Mouse (Mus musculus): ENCODE measurements around the gene Cpeb3. TPM values are rescaled to one million over a fixed set of nuclear protein-coding genes. Genes with fewer than 3 reads are reported as not detected.
A peak's percentile ranks its signal among the peaks of the same experiment; 100 is the strongest.

The Cpeb3 gene
- total and polyA plus RNA-seq, 3 experiments = 2.0 to 5.2 (median 2.0) TPM

DNA sequence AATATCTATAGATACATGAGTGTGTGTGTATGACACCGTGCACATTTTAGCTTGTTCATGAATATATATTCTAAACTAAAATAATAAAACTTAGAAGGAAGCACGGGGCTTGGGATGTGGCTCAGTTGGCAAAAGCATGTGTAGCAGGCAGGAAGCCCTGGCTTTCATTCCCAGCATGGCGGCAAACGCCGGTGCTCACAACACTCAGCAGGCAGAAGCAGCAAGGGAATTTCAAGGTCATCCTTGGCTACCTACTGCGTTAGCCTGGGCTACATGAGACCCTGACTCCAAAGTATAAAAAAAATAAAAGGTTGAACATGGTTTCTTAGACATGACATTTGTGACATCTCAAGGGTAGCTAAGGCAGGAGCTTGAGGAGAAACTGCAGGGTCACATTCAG is 191.5 kb downstream of the Cpeb3 start:
- Histone ChIP-seq H3K4me3 (ENCODE audit: low read depth, low read length) (no peak overlapping the region), H3K27me3 (ENCODE audit: insufficient read depth, low read length) (no peaks in the 10 kb centered on the region), H3K36me3 (replicated peaks) (peaks cover 31% of the 10 kb centered on the region), H3K4me1 (ENCODE audit: insufficient read depth, low read depth, low read length) (peaks cover 20% of the 10 kb centered on the region), H3K9me3 (replicated peaks) (no peaks in the 10 kb centered on the region)
- TF ChIP-seq TAL1 (conservative IDR thresholded peaks at IDR 0.05; ENCODE audit: low read depth, low read length) (no peak), POLR2AphosphoS5 (IDR thresholded peaks at IDR 0.05; ENCODE audit: insufficient replicate concordance, low read depth, low read length) (no peak), GATA2 (IDR thresholded peaks at IDR 0.05; ENCODE audit: borderline replicate concordance, low read depth, low read length) (no peak), GATA1 (IDR thresholded peaks at IDR 0.05; ENCODE audit: borderline replicate concordance, low read length) (no peak), CTCF (IDR thresholded peaks at IDR 0.05; ENCODE audit: low read depth, low read length) (no peak)
- DNase-seq (ENCODE audit: low spot score) = no peak
- no peak for ATAC-seq (ENCODE audit: extremely low read depth, insufficient number of reproducible peaks, low FRiP score, poor library complexity, severe bottlenecking)

DNA sequence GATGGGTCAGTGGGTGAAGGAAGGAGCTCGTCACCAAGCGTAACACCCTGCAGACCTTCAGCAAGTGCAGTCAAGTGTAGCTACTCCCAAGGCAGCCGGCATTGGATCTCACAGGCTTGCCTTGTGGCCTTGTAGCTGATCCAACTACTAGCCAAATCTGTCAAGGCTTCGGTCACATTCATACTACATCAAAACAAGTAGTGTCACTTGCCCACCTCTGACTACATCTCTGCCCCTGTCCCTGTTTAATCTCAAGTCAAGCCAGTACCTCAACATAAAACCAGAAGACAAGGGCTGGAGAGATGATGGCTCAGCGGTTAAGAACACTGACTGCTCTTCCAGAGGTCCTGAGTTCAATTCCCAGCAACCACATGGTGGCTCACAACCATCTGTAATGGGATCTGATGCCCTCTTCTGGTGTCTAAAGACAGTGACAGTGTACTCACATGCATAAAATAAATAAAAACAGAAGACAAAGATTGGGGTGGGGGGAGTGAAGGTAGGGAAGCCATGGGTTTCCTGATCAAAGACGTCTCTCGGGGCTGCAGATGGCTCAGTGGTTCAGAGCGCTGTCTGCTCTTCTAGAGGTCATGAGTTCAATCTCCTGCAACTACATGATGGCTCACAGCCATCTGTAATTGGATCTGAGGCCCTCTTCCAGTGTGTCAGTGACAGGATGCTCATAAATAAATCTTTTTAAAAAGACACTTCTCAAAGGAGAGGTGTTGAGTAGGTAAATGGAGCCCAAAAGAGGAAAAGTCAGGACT is 194.0 kb downstream of the Cpeb3 start:
- Histone ChIP-seq H3K27me3 (ENCODE audit: insufficient read depth, low read length) (no peaks in the 10 kb centered on the region), H3K4me1 (ENCODE audit: insufficient read depth, low read depth, low read length) (peaks cover 32% of the 10 kb centered on the region), H3K36me3 (replicated peaks) (peaks cover 53% of the 10 kb centered on the region), H3K4me3 (ENCODE audit: low read depth, low read length) (no peak overlapping the region), H3K9me3 (replicated peaks) (no peaks in the 10 kb centered on the region)
- DNase-seq (ENCODE audit: low spot score) (no peak), ATAC-seq (ENCODE audit: extremely low read depth, insufficient number of reproducible peaks, low FRiP score, poor library complexity, severe bottlenecking) (no peak)
- no peak for TF ChIP-seq CTCF (IDR thresholded peaks at IDR 0.05; ENCODE audit: low read depth, low read length)
- no peak for TF ChIP-seq GATA1 (IDR thresholded peaks at IDR 0.05; ENCODE audit: borderline replicate concordance, low read length)
- TF ChIP-seq GATA2 (IDR thresholded peaks at IDR 0.05; ENCODE audit: borderline replicate concordance, low read depth, low read length) = no peak
- no peak for TF ChIP-seq TAL1 (conservative IDR thresholded peaks at IDR 0.05; ENCODE audit: low read depth, low read length)
- TF ChIP-seq POLR2AphosphoS5 (IDR thresholded peaks at IDR 0.05; ENCODE audit: insufficient replicate concordance, low read depth, low read length) = no peak; the same call in 1 of the 2 replicates

DNA sequence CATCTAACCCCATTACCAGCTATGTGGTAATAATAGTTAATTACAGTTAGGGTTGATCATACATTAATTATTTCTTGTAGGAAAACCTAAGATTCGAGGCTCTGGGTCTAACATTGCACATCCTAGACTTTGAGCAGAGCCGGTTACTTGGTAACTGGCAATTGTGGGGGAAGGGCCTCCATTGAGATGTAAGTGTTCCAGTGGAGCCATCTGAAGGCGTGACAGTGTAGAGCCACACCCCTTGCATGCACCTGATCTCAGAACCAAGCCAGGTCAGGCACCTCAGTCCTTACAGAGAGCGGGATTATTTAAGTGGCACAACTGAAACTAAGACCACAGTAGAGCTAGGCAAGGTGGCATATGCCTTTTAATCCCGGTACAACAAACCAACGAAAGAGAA is 194.9 kb downstream of the Cpeb3 start:
- DNase-seq (ENCODE audit: low spot score) = no peak
- H3K9me3 ChIP-seq (replicated peaks) = no peaks in the 10 kb centered on the region
- no peak for TF ChIP-seq TAL1 (conservative IDR thresholded peaks at IDR 0.05; ENCODE audit: low read depth, low read length)
- no peak overlapping the region for H3K4me3 ChIP-seq (ENCODE audit: low read depth, low read length)
- peaks cover 62% of the 10 kb centered on the region for H3K36me3 ChIP-seq (replicated peaks)
- no peak for ATAC-seq (ENCODE audit: extremely low read depth, insufficient number of reproducible peaks, low FRiP score, poor library complexity, severe bottlenecking)
- H3K27me3 ChIP-seq (ENCODE audit: insufficient read depth, low read length) = no peaks in the 10 kb centered on the region
- H3K4me1 ChIP-seq (ENCODE audit: insufficient read depth, low read depth, low read length) = peaks cover 39% of the 10 kb centered on the region

DNA sequence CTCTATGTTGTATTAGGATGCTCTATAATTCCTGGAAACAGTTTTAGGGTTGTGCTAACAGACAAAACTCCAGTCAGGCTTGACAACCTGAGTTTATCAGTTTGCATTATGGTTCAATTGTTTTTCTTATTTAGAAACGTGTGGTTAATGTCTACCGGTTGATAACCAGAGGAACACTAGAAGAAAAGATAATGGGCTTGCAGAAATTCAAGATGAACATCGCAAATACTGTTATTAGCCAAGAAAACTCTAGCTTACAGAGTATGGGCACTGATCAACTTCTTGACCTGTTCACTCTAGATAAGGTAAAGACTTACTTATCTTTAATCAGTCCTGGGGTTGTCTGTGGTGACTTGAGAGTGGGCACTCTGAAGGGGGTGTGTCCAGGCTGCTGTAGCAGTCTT is 198.5 kb downstream of the Cpeb3 start:
- peak; percentile 75 for DNase-seq (ENCODE audit: low spot score)

DNA sequence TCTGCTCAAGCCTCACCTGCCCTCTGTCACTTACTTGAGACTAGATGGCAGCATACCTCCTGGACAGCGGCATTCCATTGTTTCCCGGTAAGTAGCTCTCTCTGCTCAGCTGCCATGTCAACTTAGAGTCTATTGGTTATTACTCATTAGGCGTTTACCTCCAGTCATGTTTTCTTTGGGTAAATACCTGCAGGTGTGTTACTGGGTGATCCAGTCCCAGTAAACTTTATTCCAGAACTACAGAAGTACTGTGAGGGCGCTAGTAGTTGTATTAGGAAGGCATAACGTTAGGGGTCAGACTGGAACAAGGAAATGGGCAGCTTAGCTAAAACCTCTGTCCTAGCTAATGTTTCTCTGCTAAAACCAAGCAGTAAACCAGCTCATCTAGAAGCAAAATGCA is 203.8 kb downstream of the Cpeb3 start:
- no peak for DNase-seq (ENCODE audit: low spot score)
- Histone ChIP-seq H3K36me3 (replicated peaks) (peaks cover 92% of the 10 kb centered on the region), H3K9me3 (replicated peaks) (no peaks in the 10 kb centered on the region), H3K4me3 (ENCODE audit: low read depth, low read length) (no peak overlapping the region), H3K4me1 (ENCODE audit: insufficient read depth, low read depth, low read length) (peaks cover 45% of the 10 kb centered on the region), H3K27me3 (ENCODE audit: insufficient read depth, low read length) (no peaks in the 10 kb centered on the region)
- TF ChIP-seq CTCF (IDR thresholded peaks at IDR 0.05; ENCODE audit: low read depth, low read length) (no peak), GATA2 (IDR thresholded peaks at IDR 0.05; ENCODE audit: borderline replicate concordance, low read depth, low read length) (no peak), GATA1 (IDR thresholded peaks at IDR 0.05; ENCODE audit: borderline replicate concordance, low read length) (no peak), POLR2AphosphoS5 (IDR thresholded peaks at IDR 0.05; ENCODE audit: insufficient replicate concordance, low read depth, low read length) (no peak), TAL1 (conservative IDR thresholded peaks at IDR 0.05; ENCODE audit: low read depth, low read length) (no peak)
- no peak for ATAC-seq (ENCODE audit: extremely low read depth, insufficient number of reproducible peaks, low FRiP score, poor library complexity, severe bottlenecking)

More for the DNA sequence above, 198.5 kb downstream of the Cpeb3 start:
- no peak for TF ChIP-seq POLR2AphosphoS5 (IDR thresholded peaks at IDR 0.05; ENCODE audit: insufficient replicate concordance, low read depth, low read length)
- TF ChIP-seq GATA2 (IDR thresholded peaks at IDR 0.05; ENCODE audit: borderline replicate concordance, low read depth, low read length) = no peak
- no peak for TF ChIP-seq GATA1 (IDR thresholded peaks at IDR 0.05; ENCODE audit: borderline replicate concordance, low read length)
- TF ChIP-seq CTCF (IDR thresholded peaks at IDR 0.05; ENCODE audit: low read depth, low read length) = no peak
- TF ChIP-seq TAL1 (conservative IDR thresholded peaks at IDR 0.05; ENCODE audit: low read depth, low read length) = peak; percentile 90
- peak overlapping the region; percentile 46; the same call in 1 of the 2 replicates for H3K4me3 ChIP-seq (ENCODE audit: low read depth, low read length)
- no peaks in the 10 kb centered on the region for H3K9me3 ChIP-seq (replicated peaks)
- peaks cover 57% of the 10 kb centered on the region for H3K4me1 ChIP-seq (ENCODE audit: insufficient read depth, low read depth, low read length)
- H3K36me3 ChIP-seq (replicated peaks) = peaks cover 94% of the 10 kb centered on the region
- H3K27me3 ChIP-seq (ENCODE audit: insufficient read depth, low read length) = no peaks in the 10 kb centered on the region
- ATAC-seq (ENCODE audit: extremely low read depth, insufficient number of reproducible peaks, low FRiP score, poor library complexity, severe bottlenecking) = peak; percentile 86

Other genes starting within 250 kb of the Cpeb3 start
- gene March5, start 1.1 kb downstream of the Cpeb3 start, total RNA-seq (2014; fragmentation: Nextera tagmentation) = 131 and 133 TPM in 2 replicates
- gene March5, start 1.1 kb downstream of the Cpeb3 start, total RNA-seq (2017) = 125 and 129 TPM in 2 replicates
- gene March5, start 1.1 kb downstream of the Cpeb3 start, polyA plus RNA-seq (2012) = 64.5 and 92.4 TPM in 2 replicates
- 120 and 139 TPM in 2 replicates for gene Ide, start 129.3 kb upstream of the Cpeb3 start, total RNA-seq (2014; fragmentation: Nextera tagmentation)
- 63.0 and 79.1 TPM in 2 replicates for gene Ide, start 129.3 kb upstream of the Cpeb3 start, total RNA-seq (2017)
- gene Ide, start 129.3 kb upstream of the Cpeb3 start, polyA plus RNA-seq (2012) = 8.7 and 9.1 TPM in 2 replicates
- 166 and 200 TPM in 2 replicates for gene Kif11, start 167.8 kb upstream of the Cpeb3 start, total RNA-seq (2014; fragmentation: Nextera tagmentation)
- 156 and 177 TPM in 2 replicates for gene Kif11, start 167.8 kb upstream of the Cpeb3 start, total RNA-seq (2017)
- gene Kif11, start 167.8 kb upstream of the Cpeb3 start, polyA plus RNA-seq (2012) = 5.5 and 6.6 TPM in 2 replicates
- gene Hhex, start 226.2 kb upstream of the Cpeb3 start, total RNA-seq (2014; fragmentation: Nextera tagmentation) = 70.5 and 74.0 TPM in 2 replicates
- gene Hhex, start 226.2 kb upstream of the Cpeb3 start, total RNA-seq (2017) = 33.6 and 45.2 TPM in 2 replicates
- 214 and 327 TPM in 2 replicates for gene Hhex, start 226.2 kb upstream of the Cpeb3 start, polyA plus RNA-seq (2012)